Mouse (Mus musculus) olfactory bulb, adult 2 months (tissue): ENCODE data around the gene Fam71b.

Experiments used
- CTCF ChIP-seq: fragments of 200-500 bp; IDR thresholded peaks from 2 replicates; pipeline ENCODE4 v1.5.1; 2012; ENCODE audit warnings: low read depth, mild to moderate bottlenecking, low read length, moderate library complexity; ENCODE audit not compliant: insufficient read depth
- POLR2A ChIP-seq: fragments of 200-500 bp; IDR thresholded peaks from 2 replicates; pipeline ENCODE4 v1.6.1; 2012; ENCODE audit warnings: mild to moderate bottlenecking, low read depth, low read length, moderate library complexity; ENCODE audit not compliant: insufficient read depth

DNA sequence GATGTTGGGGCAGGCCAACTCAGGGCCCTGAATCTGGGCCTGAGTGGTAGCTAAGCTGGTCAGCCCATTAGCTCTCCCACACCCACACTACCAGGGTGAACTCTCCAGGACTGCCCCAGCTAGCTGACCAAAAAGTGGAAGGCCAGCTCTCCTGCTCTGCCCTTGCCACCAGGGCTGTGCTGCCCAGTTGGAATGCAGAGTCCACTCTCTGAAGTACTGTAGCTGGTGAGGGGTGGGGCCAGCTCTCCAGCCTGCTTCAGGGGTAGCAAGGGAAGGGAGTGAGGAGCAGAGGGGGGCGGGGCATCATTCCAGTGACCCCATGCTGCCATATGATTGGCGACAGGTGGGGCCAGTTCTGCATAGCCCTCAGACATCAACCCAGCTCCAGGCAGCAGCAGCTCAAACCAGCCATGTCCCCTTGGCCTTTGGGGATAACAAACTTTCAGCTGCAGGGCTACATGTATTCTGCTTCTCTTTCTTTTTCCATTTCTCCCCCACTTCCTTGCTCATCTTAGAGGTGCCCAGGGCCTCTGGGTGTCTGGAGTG, 13.7 kb downstream of the Fam71b start:
- no peak for TF ChIP-seq CTCF
- no peak for TF ChIP-seq POLR2A
